Mouse (Mus musculus) C3H10T1/2 (cell line): ENCODE measurements around the gene Ift81. TPM values are rescaled to one million over a fixed set of nuclear protein-coding genes. Genes with fewer than 3 reads are reported as not detected.

Experiments used
- polyA plus RNA-seq, 2 experiments: library from polyadenylated mRNA; unstranded; fragments of >200 nt; fragmentation: generic; extraction: Trizol; gene quantifications; one replicate each; pipeline ENCODE4 v1.2.1; 2012; ENCODE audit warnings: missing spikeins in 2 of 2

Gene Ift81
- 1 to 10 TPM in 1 of 2 experiments, under 1 TPM in 1; 0.49 to 6.4 TPM for polyA plus RNA-seq

DNA sequence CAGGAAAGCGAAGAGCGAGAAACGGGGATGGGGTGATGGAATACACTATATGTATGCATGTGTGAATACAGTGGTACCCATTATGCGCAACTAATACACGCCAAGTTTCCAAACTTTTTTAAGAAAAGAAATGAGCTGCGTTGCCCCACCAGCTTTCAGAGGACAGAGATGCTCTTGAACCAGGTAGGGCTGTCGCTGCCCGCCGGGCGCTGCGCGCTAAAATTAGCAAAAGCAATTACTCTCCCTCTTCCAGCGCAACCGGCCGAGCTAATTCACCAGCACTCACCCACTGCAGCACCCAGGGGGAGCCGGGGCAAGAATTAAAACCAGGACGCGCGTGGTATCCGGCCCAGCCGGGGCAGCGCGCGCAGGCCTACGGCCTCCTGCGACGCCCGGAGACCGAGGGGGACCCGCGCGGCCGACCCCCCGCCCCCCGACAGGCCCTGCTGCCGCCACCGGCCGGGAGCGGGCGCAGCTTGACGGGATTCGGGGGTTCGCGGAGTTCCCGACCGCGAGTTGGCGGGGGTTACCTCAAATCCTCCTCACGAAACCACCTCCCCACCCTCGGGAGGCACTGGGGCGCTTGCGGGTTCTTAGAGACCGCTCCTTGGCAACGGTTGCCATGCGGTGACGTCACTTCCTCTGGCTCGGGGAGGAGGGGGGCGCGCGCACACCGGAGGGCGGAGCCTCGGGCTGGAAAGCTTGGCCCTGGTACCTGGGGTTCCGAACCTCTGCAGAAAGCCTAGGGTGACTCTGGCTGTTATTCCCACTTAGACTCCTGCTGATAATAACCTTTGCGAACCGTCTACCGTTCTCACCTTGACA, at the start of gene Ift81:
Ift81 (minus strand) TSS at position 611 of the 825 bp plus-strand sequence.

DNA sequence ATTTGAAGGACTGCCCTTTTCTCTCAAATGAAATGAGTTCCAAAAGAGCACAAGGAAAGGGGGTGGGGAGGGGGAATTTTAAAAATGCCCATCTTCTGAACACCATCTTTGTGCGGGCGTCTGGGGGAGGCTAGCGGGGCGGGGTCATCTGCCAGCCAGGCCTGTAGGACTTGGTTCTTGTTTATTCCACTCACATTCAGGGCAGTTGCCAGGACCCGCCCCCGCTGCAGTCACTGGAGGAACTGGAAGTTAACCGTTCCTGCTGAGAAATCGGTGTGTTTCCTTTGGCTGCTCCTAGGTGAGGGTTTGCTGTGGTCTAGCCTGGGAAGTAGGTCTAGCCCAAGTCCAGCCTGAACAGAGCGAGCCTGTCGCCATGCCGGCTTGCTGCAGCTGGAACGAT, 29.4 kb upstream of the Ift81 start, which contains the start of gene P2rx7:
P2rx7 (plus strand) TSS at position 211 of the 400 bp plus-strand sequence.

DNA sequence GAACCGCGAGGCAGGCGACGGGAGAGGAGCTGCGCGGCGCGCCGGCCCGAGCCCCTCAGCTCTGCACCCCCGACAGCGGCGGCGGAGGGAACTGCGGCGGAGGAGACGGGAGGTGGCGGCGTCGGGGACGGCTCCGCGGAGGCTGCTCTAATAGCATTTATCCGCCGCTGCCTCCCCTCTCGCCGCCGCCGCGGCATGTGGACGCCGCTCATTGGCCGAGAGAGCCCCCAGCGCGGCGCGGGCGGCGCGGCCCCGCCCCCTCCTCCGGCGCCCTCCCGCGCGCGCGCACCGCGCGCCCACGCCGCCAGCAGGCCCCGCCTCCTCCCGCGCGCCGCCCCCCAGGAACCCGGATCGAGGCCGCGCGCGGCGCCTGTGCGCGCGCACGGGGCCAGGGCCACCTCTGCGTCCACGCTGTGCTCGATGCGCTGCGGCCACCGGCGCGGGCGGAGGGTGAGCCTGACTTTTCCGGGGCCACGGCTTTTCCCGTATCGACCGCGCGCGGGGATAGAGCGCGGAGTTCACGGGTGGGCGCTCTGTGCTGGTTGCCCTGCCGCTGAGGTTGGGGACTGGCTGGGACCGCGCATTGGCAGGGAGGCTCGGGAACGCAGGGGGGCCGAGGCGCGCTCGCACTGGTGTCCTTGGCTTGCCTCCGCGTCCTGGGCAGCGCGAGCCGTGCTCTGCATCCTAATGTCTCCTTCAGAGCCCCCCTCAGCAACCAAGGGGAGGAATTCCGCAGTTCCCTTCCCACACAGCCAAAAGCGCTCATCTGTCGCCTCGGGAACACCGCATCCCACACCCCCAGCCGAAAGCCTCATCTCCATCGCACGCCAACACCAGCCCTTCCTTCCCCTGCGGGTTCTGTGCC, 112.0 kb downstream of the Ift81 start, which contains the start of gene Atp2a2:
Atp2a2 (minus strand) TSS at position 149 of the 865 bp plus-strand sequence.

Other genes starting within 250 kb of the Ift81 start
- gene Gpn3, start 242.6 kb downstream of the Ift81 start, polyA plus RNA-seq: 10 to 100 TPM in 1 of 2 experiments, 1 to 10 TPM in 1; 4.6 to 18.8 TPM
- gene Fam216a, start 242.2 kb downstream of the Ift81 start, polyA plus RNA-seq: 10 to 100 TPM; 27.4 to 57.3 TPM
- gene Arpc3, start 222.6 kb downstream of the Ift81 start, polyA plus RNA-seq: 100 to 1,000 TPM; 125 to 199 TPM
- 10 to 100 TPM; 35.7 to 45.1 TPM for gene Anapc7, start 192.8 kb downstream of the Ift81 start, polyA plus RNA-seq
- 10 to 100 TPM in 1 of 2 experiments, 1 to 10 TPM in 1; 6.6 to 33.2 TPM for gene Atp2a2, start 112.3 kb downstream of the Ift81 start, polyA plus RNA-seq
- under 1 TPM; 0.25 to 0.57 TPM for gene P2rx7, start 29.4 kb upstream of the Ift81 start, polyA plus RNA-seq
- 10 to 100 TPM in 1 of 2 experiments, 1 to 10 TPM in 1; 7.2 to 38.8 TPM for gene P2rx4, start 93.0 kb upstream of the Ift81 start, polyA plus RNA-seq
- gene Camkk2, start 164.9 kb upstream of the Ift81 start, polyA plus RNA-seq: 10 to 100 TPM; 14.6 to 15.4 TPM
- 100 to 1,000 TPM; 227 to 329 TPM for gene Anapc5, start 206.8 kb upstream of the Ift81 start, polyA plus RNA-seq
- gene Rnf34, start 235.5 kb upstream of the Ift81 start, polyA plus RNA-seq: 1 to 10 TPM; 1.7 to 7.8 TPM